Mouse (Mus musculus): Measurements from ENCODE around the gene Spock1.
"Not testable (repeated sequence)": the region's sequence is repeated elsewhere in the genome, so short reads cannot be mapped to it uniquely, and the experiment has no call there.

Gene Spock1

GRCm38 (mm10) chr13:57603226-57603625 lies 304.9 kb downstream of the Spock1 start:
- DNase-seq (ENCODE audit: low read depth, low spot score): no peak

- peak; percentile 36 for DNase-seq (ENCODE audit: low read depth, low spot score)
These were observed 312.4 kb downstream of the Spock1 start for GRCm38 (mm10) chr13:57595761-57596051.

- peak; percentile 65 for DNase-seq (ENCODE audit: low read depth, low spot score)
These were observed 312.9 kb downstream of the Spock1 start for GRCm38 (mm10) chr13:57595032-57595760.

GRCm38 (mm10) chr13:57589338-57589914 lies 318.7 kb downstream of the Spock1 start:
- DNase-seq (ENCODE audit: low read depth, low spot score): not testable (repeated sequence)

- no peak for DNase-seq (ENCODE audit: low read depth, low spot score)
These were observed 319.4 kb downstream of the Spock1 start for GRCm38 (mm10) chr13:57588558-57589273.

- no peak for DNase-seq (ENCODE audit: low read depth, low spot score)
These were observed 323.0 kb downstream of the Spock1 start for GRCm38 (mm10) chr13:57585131-57585530.

GRCm38 (mm10) chr13:57582314-57582976 lies 325.7 kb downstream of the Spock1 start:
- no peak for DNase-seq (ENCODE audit: low read depth, low spot score)

GRCm38 (mm10) chr13:57577541-57578244 lies 330.4 kb downstream of the Spock1 start:
- no peak for DNase-seq (ENCODE audit: low read depth, low spot score)

- DNase-seq (ENCODE audit: low read depth, low spot score): no peak
These were observed 334.6 kb downstream of the Spock1 start for GRCm38 (mm10) chr13:57573501-57573900.

GRCm38 (mm10) chr13:57568404-57568803 lies 339.7 kb downstream of the Spock1 start:
- DNase-seq (ENCODE audit: low read depth, low spot score): no peak

- DNase-seq (ENCODE audit: low read depth, low spot score): no peak
These were observed 352.9 kb downstream of the Spock1 start for GRCm38 (mm10) chr13:57555186-57555585.

GRCm38 (mm10) chr13:57549743-57550142 lies 358.4 kb downstream of the Spock1 start:
- no peak for DNase-seq (ENCODE audit: low read depth, low spot score)

- DNase-seq (ENCODE audit: low read depth, low spot score): no peak
These were observed 371.1 kb downstream of the Spock1 start for GRCm38 (mm10) chr13:57536988-57537547.

- peak; percentile 62 for DNase-seq (ENCODE audit: low read depth, low spot score)
These were observed 373.8 kb downstream of the Spock1 start for GRCm38 (mm10) chr13:57534325-57534724.

GRCm38 (mm10) chr13:57525946-57526345 lies 382.2 kb downstream of the Spock1 start:
- DNase-seq (ENCODE audit: low read depth, low spot score): no peak

GRCm38 (mm10) chr13:57524546-57524945 lies 383.6 kb downstream of the Spock1 start:
- DNase-seq (ENCODE audit: low read depth, low spot score): no peak

- no peak for DNase-seq (ENCODE audit: low read depth, low spot score)
These were observed 384.8 kb downstream of the Spock1 start for GRCm38 (mm10) chr13:57523366-57523765.

- DNase-seq (ENCODE audit: low read depth, low spot score): no peak
These were observed 385.8 kb downstream of the Spock1 start for GRCm38 (mm10) chr13:57522319-57522718.

GRCm38 (mm10) chr13:57521152-57521551 lies 387.0 kb downstream of the Spock1 start:
- DNase-seq (ENCODE audit: low read depth, low spot score): no peak

GRCm38 (mm10) chr13:57519790-57520189 lies 388.3 kb downstream of the Spock1 start:
- no peak for DNase-seq (ENCODE audit: low read depth, low spot score)

GRCm38 (mm10) chr13:57515737-57516136 lies 392.4 kb downstream of the Spock1 start:
- DNase-seq (ENCODE audit: low read depth, low spot score): no peak
